Mouse (Mus musculus): Measurements from ENCODE around the gene Cox7a2l. TPM values are rescaled to one million over a fixed set of nuclear protein-coding genes. Genes with fewer than 3 reads are reported as not detected.

The Cox7a2l gene
- total RNA-seq (2021): 100 to 1,000 TPM; 134 to 151 TPM
- long read RNA-seq, experiment 1, transcript Cox7a2l-201 (3 exons, 1,076 nt): major isoform, 113 of 145 reads
- long read RNA-seq, experiment 1, transcript Cox7a2l-202 (4 exons, 1,129 nt): minor isoform, 19 of 145 reads
- long read RNA-seq, experiment 1, partial matches to known transcripts: 0 of 145 reads
- long read RNA-seq, experiment 1, other reads (novel, unspliced or antisense): 13 of 145 reads
- long read RNA-seq, experiment 2, transcript Cox7a2l-201 (3 exons, 1,076 nt): major isoform, 107 of 138 reads
- long read RNA-seq, experiment 2, transcript Cox7a2l-202 (4 exons, 1,129 nt): minor isoform, 15 of 138 reads
- long read RNA-seq, experiment 2, partial matches to known transcripts: 0 of 138 reads
- long read RNA-seq, experiment 2, other reads (novel, unspliced or antisense): 16 of 138 reads

DNA sequence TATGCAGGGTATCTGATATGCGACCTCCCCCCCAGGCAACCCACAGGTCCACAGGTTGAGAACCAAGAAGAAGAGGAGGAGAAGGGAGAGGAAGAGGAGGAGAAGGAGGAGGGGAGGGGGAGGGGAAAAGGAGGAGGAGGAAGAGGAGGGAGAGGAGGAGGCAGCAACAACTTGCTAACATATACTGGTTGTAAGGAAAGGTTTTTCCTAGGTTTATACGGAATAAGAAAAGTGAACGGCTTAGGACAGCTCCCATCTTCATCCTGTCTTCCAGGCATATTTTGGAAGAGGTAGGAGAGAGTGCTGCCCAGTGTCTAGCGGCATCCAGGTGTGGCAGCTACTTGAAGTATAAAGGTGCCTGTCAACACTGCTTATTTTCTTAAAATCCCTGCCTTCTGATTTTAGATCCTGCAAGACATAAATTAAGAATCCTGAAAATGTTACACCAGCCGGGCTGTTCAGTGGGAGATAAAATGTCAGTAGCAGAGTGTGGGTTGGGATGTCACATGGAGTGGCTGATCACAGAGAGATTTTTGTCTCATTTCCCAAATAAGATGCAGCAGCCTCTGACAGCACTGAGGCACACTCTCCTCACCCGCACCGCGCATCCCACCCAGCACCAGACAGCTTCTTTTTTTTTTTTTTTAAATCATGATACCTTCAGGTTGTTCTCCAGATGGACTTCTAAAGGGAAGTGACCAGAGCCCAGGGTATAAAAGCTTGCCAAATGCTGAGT lies at the start of gene Cox7a2l:
Cox7a2l (minus strand) TSS at position 51 of the 736 bp plus-strand sequence.
- no peak for DNase-seq

DNA sequence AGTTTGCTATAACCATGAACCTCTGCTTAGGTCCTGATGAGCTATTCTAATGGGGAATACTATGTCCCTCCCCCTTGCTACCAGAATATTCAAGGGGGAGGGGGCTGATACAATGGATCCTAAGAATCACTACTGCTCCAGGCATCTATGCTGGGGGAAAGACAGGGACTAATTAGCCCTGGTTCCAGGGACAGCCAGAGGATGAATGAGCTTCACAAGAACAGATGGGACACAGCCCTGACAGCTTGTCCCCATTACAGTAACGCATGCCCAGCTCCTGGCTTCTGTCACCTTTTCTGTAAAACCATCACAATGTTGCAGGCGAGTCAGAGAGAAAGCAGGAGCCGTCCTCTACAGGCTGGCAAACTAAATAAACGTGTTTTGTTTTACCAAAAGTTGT lies 48.4 kb upstream of the Cox7a2l start:
- DNase-seq: no peak

DNA sequence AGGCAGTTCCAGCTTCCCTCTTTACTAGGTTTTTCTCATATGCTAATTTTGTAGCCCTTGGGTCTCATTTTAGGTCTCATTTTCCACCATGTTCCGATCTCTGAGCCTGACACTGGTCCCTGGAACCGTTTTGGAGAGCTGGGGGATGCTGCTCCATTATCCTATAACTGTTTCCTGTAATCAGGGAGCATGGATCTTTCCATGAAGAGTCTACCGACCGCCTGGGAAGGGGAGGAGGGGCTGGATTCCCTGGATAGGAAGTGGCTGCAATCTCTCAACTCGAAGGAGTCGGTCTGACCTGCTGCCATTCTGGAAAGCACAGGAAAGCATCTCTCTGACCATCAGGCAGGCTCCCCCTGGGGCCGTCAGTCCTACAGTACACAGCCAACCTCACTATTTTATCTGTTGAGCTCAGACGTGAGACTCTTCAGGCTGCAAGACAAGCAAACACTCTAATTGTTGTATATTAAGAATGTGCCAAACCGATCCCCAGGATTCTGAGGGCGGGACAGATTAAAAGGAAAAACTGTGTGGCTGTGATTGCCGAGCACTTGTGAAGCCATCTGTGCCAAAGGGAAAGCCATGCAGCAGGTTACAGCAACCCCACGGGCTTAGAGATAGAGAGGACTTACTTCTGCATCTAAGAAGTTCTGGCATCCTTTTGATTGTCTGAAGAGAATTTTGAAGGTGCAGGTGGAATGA lies 47.1 kb upstream of the Cox7a2l start:
- DNase-seq: no peak

DNA sequence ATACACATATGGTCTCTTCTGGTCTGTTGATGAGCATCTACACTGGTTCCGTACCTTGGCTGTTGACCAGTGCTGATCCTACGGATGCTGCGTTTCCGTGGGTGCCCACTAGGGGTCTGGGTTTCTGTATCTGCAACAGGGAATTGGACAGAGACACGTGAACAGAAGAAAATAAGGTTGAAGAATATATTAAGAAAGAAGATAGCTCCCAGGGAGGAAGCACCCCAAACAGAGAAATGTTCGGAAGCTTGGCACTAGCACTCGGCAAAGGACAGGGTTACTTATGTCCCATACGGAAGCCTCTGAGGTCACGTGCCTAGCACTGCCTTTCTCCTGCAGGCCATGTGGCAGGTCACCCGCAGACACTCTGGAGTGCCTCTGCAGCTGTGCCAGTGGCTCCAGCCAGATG lies 46.6 kb upstream of the Cox7a2l start:
- DNase-seq: no peak

DNA sequence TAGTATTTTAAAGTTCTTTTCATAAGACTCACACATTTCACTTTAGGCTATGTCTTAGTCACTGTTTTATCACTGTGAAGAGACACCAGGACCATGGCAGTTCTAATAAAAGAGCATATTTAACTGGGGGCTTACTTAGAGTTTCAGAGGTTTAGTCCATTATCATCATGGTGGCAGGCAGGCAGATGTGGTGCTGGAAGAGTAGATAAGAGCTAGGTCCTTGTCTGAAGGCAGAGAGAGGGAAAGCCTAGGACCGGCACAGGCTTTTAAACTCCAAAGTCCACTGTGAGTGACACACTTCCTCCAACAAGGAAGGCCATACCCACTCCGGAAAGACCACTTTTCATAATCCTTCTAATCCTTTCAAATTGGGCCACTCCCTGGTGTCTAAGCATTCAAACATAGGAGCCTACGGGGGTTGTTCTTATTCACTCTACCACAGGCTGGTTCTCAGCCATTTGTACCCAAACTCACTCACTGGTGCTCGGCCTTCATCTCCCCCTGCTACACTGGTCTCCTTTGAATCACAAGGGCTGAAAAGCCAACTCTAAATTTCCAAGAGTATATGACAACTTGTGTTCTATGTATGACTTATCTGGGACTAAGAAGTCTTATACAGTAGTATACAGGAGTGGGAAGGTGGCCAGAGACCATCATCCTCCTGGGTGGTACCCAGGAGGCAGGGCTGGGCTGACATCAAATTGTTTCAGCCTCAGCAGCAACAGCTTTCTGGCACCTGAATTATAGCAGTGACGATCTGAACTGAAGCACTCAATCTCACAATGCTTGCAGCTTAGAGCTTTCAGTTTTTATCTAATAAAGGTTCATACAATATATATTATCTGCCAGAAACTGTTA lies 45.3 kb upstream of the Cox7a2l start:
- DNase-seq: no peak

GRCm38 (mm10) chr17:83559081-83559480 lies 42.0 kb upstream of the Cox7a2l start:
- DNase-seq: no peak

DNA sequence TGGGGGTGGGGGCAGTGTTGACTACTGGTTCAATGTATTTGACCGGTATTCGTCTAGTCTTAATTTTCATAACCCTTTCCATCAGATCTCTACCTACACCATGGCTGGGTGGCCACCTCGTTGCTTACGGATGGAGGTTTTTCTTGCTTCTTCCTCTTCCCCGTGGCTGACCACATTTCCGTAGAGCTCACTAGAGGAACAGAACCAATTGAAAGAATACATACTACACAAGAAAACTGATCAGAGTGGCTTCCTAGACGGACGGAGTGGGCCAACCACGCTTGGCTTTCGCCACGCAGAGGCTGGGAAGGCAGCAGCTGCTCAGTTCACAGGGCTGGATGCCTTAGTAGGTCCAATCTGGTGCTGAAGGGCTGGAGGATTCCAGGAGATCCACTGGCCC lies 38.7 kb upstream of the Cox7a2l start:
- no peak for DNase-seq

DNA sequence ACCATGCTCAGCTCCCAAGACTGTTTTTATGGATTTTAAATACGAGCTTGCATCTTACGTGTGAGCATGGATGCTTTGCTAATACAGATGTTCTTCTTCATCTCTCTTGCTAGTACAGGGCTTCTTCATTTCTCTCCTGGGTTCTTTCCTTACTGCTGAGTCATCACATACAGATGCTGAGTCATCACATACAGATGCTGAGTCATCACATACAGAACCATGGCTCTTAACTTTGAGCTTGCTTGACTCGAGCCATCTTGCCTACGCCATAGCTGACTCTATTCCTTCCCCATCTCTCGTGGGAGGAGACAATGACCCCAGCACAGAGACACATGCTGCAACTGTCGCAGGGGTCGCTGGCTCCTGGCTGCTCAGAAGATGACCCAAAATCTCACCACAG lies 37.9 kb upstream of the Cox7a2l start:
- DNase-seq: no peak

DNA sequence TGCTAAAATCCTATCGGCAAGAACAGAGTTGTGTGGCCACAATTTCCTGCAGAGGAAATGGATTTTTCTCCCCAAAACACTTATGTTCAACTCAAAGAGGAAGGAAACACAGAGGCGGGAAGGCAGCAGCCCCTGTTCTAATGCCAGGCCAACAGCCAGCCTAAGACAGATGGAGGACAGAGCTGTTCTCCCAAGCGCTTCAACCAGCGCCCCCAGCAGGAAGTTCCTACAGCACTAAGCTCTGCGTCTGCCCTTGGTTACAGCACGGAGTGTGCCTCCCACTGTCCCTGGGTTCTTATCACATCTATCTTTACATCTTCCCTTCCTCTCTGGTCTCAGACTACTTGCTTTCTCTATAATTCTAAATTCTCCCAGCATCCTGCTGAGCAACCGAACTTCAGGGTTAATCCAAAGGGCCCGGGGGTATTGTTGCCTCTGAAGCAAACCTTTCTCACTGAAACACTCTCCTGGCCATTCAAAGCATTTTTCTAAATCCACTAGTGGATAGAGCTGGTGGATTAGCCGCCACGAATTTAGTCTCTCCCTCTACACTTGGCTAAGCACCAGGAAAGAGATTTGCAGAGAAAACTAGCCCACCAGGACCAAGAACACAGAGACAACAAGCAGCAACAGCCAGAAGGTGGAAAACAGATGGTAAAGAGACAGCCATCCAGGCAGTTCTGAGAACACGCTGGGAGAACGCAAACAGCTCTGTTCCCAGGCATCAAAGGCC lies 31.5 kb upstream of the Cox7a2l start:
- DNase-seq: no peak

DNA sequence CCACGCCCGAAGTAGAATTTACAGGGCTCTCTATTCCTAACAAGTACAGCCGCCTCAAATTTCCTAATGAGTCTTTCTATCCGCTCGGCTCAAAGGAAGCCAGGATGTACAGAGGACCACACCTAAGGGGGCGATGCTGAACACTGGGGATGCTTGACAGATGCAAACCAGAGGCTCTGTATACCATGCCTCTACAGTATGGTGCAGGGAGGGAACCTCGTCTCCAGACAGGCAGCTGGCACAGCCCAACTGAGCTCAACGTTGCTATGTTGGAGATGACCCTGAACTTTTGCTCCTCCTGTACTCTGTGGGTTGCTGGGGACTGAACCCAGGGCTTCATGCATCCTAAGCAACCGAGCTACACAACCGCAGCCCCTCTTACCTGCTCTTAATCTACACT lies 30.0 kb upstream of the Cox7a2l start:
- no peak for DNase-seq

- DNase-seq: no peak
These were observed 28.9 kb upstream of the Cox7a2l start for GRCm38 (mm10) chr17:83545756-83546742.

GRCm38 (mm10) chr17:83545259-83545658 lies 28.1 kb upstream of the Cox7a2l start:
- no peak for DNase-seq

- DNase-seq: no peak
These were observed 25.3 kb upstream of the Cox7a2l start for GRCm38 (mm10) chr17:83542424-83542823.

DNA sequence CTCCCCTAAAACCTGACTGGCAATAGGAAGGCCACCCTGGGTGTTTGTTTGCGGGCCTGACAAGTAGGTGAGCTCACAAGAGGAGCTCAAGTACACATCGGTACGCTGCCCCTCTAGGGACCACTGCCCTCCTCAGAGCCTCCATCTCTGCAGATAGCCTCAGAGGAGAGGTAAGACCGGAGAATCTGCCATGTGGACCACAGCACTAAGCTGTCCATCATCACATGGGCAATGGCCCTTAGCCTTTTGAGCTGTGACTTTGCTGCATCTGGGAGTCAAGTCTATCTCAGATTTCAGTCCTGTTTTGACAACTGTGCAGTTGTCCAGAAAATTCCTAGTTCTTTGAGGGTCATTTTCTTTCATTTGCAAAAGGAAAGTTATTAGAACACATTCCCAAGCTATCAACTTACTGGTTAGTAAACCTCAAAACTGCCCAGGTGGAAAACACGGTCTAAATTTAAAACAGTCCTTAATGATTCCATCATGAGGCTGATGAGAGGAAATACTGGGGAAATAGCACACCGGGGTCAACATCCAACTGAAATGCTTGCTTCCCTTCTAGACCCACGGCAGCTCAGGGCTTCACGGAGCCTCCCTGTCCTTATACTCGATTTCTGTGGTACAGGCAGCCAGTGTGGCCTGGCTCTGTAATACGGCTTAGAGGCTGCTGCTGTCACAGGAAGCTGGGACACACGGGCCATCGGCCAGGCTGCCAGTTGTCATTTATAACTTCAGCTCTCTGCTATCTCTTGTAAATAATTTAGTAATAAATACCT lies 22.3 kb upstream of the Cox7a2l start:
- DNase-seq: no peak

GRCm38 (mm10) chr17:83538694-83539093 lies 21.6 kb upstream of the Cox7a2l start:
- DNase-seq: no peak

- DNase-seq: no peak
These were observed 21.0 kb upstream of the Cox7a2l start for GRCm38 (mm10) chr17:83538141-83538540.

DNA sequence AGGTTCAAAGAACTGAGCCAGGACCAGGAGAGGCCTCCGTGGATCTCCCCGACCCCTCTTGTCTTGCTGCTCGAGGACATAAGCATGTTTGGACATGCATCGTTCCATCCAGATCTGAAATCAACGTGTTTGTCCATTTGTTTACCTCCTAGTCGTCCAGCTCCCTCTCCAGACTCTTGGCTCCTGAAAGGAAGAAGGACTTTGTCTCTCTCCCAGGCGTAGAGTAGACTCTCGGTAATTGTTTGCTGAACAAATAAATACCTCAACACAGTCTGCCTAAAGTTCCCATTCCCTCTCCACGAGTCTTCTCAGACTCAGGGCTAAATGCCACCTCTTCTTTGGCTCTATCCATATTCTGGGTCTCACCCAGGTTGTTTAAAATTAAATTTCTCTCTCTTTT lies 16.0 kb upstream of the Cox7a2l start:
- no peak for DNase-seq

GRCm38 (mm10) chr17:83527651-83528381 lies 10.7 kb upstream of the Cox7a2l start:
- no peak for DNase-seq
